Mouse (Mus musculus): ENCODE data around the gene Myo5c. TPM values are rescaled to one million over a fixed set of nuclear protein-coding genes. Genes with fewer than 3 reads are reported as not detected.

The Myo5c gene
- polyA plus RNA-seq, 1 experiment: 7.1 TPM

- TF ChIP-seq POLR2A (IDR thresholded peaks at IDR 0.05; ENCODE audit: low read depth, low read length) (no peak), CTCF (conservative IDR thresholded peaks at IDR 0.05; ENCODE audit: insufficient read depth, insufficient read length, low read depth, low read length) (no peak)
- WGBS: 92% methylated on average over 5 of the region's 5 CpGs
- H3K27ac ChIP-seq (ENCODE audit: insufficient read depth, low read depth, low read length): no peak within 1 kb of the TSS
Measured at GRCm38 (mm10) chr9:75347458-75347857, 115.6 kb downstream of the Myo5c start, which contains the start of gene Bcl2l10. Bcl2l10 (plus strand) TSS chr9:75347758.

GRCm38 (mm10) chr9:75348066-75348465, 116.2 kb downstream of the Myo5c start:
- no peak for TF ChIP-seq POLR2A (IDR thresholded peaks at IDR 0.05; ENCODE audit: low read depth, low read length)
- no peak for TF ChIP-seq CTCF (conservative IDR thresholded peaks at IDR 0.05; ENCODE audit: insufficient read depth, insufficient read length, low read depth, low read length)
- H3K27ac ChIP-seq (ENCODE audit: insufficient read depth, low read depth, low read length): no peak overlapping the region
- no peak for DNase-seq
- no peaks in the 10 kb centered on the region for H3K36me3 ChIP-seq (ENCODE audit: control insufficient read depth, insufficient read depth, low read length)
- 90% methylated on average over 17 of the region's 17 CpGs for WGBS
- no peaks in the 10 kb centered on the region for H3K27me3 ChIP-seq (replicated peaks; ENCODE audit: control insufficient read depth, insufficient read depth, low read length)
- no peak overlapping the region for H3K4me3 ChIP-seq (ENCODE audit: insufficient read depth, low read depth, low read length)
- no peaks in the 10 kb centered on the region for H3K4me1 ChIP-seq (ENCODE audit: control insufficient read depth, insufficient read depth, low read length)

More at GRCm38 (mm10) chr9:75347458-75347857, 115.6 kb downstream of the Myo5c start, which contains the start of gene Bcl2l10:
- H3K4me1 ChIP-seq (ENCODE audit: control insufficient read depth, insufficient read depth, low read length): no peaks in the 10 kb centered on the region
- no peak for DNase-seq
- no peaks in the 10 kb centered on the region for H3K36me3 ChIP-seq (ENCODE audit: control insufficient read depth, insufficient read depth, low read length)
- H3K4me3 ChIP-seq (ENCODE audit: insufficient read depth, low read depth, low read length): no peak within 1 kb of the TSS
- no peaks in the 10 kb centered on the region for H3K27me3 ChIP-seq (replicated peaks; ENCODE audit: control insufficient read depth, insufficient read depth, low read length)

- Histone ChIP-seq H3K4me3 (ENCODE audit: insufficient read depth, low read depth, low read length) (no peak overlapping the region), H3K36me3 (ENCODE audit: control insufficient read depth, insufficient read depth, low read length) (no peaks in the 10 kb centered on the region), H3K27me3 (replicated peaks; ENCODE audit: control insufficient read depth, insufficient read depth, low read length) (no peaks in the 10 kb centered on the region), H3K4me1 (ENCODE audit: control insufficient read depth, insufficient read depth, low read length) (no peaks in the 10 kb centered on the region), H3K27ac (ENCODE audit: insufficient read depth, low read depth, low read length) (no peak overlapping the region)
- 89% methylated on average over 3 of the region's 3 CpGs for WGBS
- no peak for DNase-seq
- no peak for TF ChIP-seq CTCF (conservative IDR thresholded peaks at IDR 0.05; ENCODE audit: insufficient read depth, insufficient read length, low read depth, low read length)
- no peak for TF ChIP-seq POLR2A (IDR thresholded peaks at IDR 0.05; ENCODE audit: low read depth, low read length)
Measured at GRCm38 (mm10) chr9:75348641-75349040, 116.8 kb downstream of the Myo5c start.

GRCm38 (mm10) chr9:75353094-75353493, 121.3 kb downstream of the Myo5c start:
- no peak for TF ChIP-seq POLR2A (IDR thresholded peaks at IDR 0.05; ENCODE audit: low read depth, low read length)
- TF ChIP-seq CTCF (conservative IDR thresholded peaks at IDR 0.05; ENCODE audit: insufficient read depth, insufficient read length, low read depth, low read length): no peak
- H3K4me1 ChIP-seq (ENCODE audit: control insufficient read depth, insufficient read depth, low read length): no peaks in the 10 kb centered on the region
- WGBS: 79% methylated on average over 8 of the region's 8 CpGs
- DNase-seq: no peak
- no peak overlapping the region for H3K27ac ChIP-seq (ENCODE audit: insufficient read depth, low read depth, low read length)
- H3K27me3 ChIP-seq (replicated peaks; ENCODE audit: control insufficient read depth, insufficient read depth, low read length): no peaks in the 10 kb centered on the region
- H3K36me3 ChIP-seq (ENCODE audit: control insufficient read depth, insufficient read depth, low read length): no peaks in the 10 kb centered on the region
- no peak overlapping the region for H3K4me3 ChIP-seq (ENCODE audit: insufficient read depth, low read depth, low read length)

Other genes starting within 250 kb of the Myo5c start
- 18.2 and 24.6 TPM in 2 replicates for gene Arpp19, start 194.4 kb upstream of the Myo5c start, polyA plus RNA-seq (2012; rRNA removed)
- gene Myo5a, start 161.0 kb upstream of the Myo5c start, polyA plus RNA-seq (2012; rRNA removed): 14.0 and 19.8 TPM in 2 replicates
- gene Gnb5, start 74.3 kb downstream of the Myo5c start, polyA plus RNA-seq (2012; rRNA removed): 18.0 and 18.1 TPM in 2 replicates
- gene Bcl2l10, start 115.7 kb downstream of the Myo5c start, polyA plus RNA-seq (2012; rRNA removed): 0.06 TPM in 1 of 2 replicates, not detected in the other
- gene Mapk6, start 178.0 kb downstream of the Myo5c start, polyA plus RNA-seq (2012; rRNA removed): 11.5 and 12.7 TPM in 2 replicates
- gene Leo1, start 209.5 kb downstream of the Myo5c start, polyA plus RNA-seq (2012; rRNA removed): 2.5 and 3.3 TPM in 2 replicates

Measured in kidney, adult 2 months (tissue).